Mouse (Mus musculus): ENCODE results near the gene Atoh7.

- no peak for TF ChIP-seq CTCF (IDR thresholded peaks at IDR 0.05)
- TF ChIP-seq EP300 (IDR thresholded peaks at IDR 0.05): 0 out of 2 replicates have a peak, but pooled peaks have one; percentile 24
Observed at GRCm38 (mm10) chr10:63060406-63060805, 39.0 kb upstream of the Atoh7 start.

Data from lung, postnatal 0 days (tissue).